Mouse (Mus musculus): Measurements from ENCODE around the gene Gm21981.

The Gm21981 gene

DNA sequence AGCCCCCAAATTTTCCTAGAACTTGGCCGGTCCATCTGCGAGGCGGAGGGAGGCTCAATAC lies at the start of gene Gm21981:
Gene Gm21981, minus strand, starts transcription at position 14 of the 61 bp plus-strand sequence.
- in situ Hi-C loops (cut with MboI; ENCODE audit: low pct_unique_long_range_greater_than_20kb in 1 of 2, low sequenced_read_pairs in 2 of 2, unreplicated experiment in 1 of 2): no loop called here

- in situ Hi-C loops (cut with MboI; ENCODE audit: low pct_unique_long_range_greater_than_20kb in 1 of 2, low sequenced_read_pairs in 2 of 2, unreplicated experiment in 1 of 2): no loop called here
These were observed 48.9 kb upstream of the Gm21981 start for GRCm38 (mm10) chr17:47742991-47743734.

- in situ Hi-C loops (cut with MboI; ENCODE audit: low pct_unique_long_range_greater_than_20kb in 1 of 2, low sequenced_read_pairs in 2 of 2, unreplicated experiment in 1 of 2): no loop called here
These were observed 45.9 kb upstream of the Gm21981 start for GRCm38 (mm10) chr17:47740186-47740585.

GRCm38 (mm10) chr17:47738879-47739798 lies 44.9 kb upstream of the Gm21981 start:
- in situ Hi-C loops (cut with MboI; ENCODE audit: low pct_unique_long_range_greater_than_20kb in 1 of 2, low sequenced_read_pairs in 2 of 2, unreplicated experiment in 1 of 2): no loop called here

DNA sequence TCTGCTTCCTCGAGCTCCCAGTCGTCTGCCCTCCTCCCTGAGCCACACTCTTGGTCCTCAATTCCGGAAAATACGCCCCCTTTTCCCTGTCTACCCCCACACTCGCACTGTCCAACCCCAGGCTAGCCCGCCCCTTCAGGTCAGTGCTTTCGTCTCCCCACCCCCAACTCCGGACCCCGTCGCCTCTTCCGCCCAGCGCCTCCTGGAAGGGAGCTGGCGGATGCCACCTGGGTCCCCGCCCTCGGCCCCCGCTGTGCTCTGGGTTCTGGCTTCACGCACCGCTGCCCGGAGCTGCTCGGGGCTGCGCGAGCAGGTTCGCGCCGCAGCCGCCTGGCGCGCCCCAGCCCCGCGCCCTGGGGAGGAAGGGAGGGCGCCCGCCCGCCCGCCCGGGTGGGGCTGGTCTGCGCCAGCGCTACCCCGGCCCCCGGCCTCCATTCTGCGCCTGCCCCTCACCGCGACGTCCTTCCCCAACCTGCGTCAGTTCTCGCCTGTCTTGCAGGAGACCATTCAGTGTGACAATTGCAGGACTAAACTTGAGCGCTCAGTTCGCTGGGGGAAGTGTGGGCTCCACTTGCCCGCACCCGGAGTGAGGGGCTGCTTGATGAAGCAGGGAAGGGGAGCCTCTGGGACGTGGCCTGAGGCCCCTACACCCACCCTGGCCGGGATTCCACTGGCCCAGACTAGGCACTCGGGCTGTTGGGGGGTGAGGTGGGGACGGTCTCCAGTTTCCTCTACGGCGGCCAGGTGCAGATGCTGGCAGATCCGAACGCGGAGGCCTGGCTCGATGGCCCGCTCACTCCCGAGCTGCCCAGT lies 44.0 kb upstream of the Gm21981 start:
- in situ Hi-C loops (cut with MboI; ENCODE audit: low pct_unique_long_range_greater_than_20kb in 1 of 2, low sequenced_read_pairs in 2 of 2, unreplicated experiment in 1 of 2): no loop called here

- in situ Hi-C loops (cut with MboI; ENCODE audit: low pct_unique_long_range_greater_than_20kb in 1 of 2, low sequenced_read_pairs in 2 of 2, unreplicated experiment in 1 of 2): no loop called here
These were observed 43.2 kb upstream of the Gm21981 start for GRCm38 (mm10) chr17:47737271-47738065.

DNA sequence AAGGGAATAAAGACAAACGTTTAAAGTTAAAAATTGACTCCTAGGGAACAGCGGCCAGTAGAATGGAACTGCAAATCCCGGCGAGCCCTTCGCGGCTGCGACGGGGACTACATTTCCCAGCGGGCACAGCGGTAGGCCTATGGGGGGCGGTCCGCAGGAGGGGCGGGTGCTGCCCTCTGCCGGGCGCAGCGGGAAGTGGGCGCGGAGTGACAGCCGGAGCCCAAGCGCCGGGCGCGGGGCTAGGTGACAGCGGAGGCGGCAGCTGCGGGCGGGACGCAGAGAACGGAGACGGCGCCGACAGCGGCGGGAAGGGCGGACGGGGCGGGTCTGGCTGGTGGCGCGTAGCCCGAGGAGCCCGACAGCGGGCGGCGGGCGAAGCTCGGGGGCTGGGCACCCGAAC lies 42.6 kb upstream of the Gm21981 start, which contains the start of gene Tfeb:
Gene Tfeb, plus strand, starts transcription at position 175 of the 400 bp plus-strand sequence.
- in situ Hi-C loops (cut with MboI; ENCODE audit: low pct_unique_long_range_greater_than_20kb in 1 of 2, low sequenced_read_pairs in 2 of 2, unreplicated experiment in 1 of 2): no loop called here

- in situ Hi-C loops (cut with MboI; ENCODE audit: low pct_unique_long_range_greater_than_20kb in 1 of 2, low sequenced_read_pairs in 2 of 2, unreplicated experiment in 1 of 2): no loop called here
These were observed 41.4 kb upstream of the Gm21981 start for GRCm38 (mm10) chr17:47735553-47736100.

DNA sequence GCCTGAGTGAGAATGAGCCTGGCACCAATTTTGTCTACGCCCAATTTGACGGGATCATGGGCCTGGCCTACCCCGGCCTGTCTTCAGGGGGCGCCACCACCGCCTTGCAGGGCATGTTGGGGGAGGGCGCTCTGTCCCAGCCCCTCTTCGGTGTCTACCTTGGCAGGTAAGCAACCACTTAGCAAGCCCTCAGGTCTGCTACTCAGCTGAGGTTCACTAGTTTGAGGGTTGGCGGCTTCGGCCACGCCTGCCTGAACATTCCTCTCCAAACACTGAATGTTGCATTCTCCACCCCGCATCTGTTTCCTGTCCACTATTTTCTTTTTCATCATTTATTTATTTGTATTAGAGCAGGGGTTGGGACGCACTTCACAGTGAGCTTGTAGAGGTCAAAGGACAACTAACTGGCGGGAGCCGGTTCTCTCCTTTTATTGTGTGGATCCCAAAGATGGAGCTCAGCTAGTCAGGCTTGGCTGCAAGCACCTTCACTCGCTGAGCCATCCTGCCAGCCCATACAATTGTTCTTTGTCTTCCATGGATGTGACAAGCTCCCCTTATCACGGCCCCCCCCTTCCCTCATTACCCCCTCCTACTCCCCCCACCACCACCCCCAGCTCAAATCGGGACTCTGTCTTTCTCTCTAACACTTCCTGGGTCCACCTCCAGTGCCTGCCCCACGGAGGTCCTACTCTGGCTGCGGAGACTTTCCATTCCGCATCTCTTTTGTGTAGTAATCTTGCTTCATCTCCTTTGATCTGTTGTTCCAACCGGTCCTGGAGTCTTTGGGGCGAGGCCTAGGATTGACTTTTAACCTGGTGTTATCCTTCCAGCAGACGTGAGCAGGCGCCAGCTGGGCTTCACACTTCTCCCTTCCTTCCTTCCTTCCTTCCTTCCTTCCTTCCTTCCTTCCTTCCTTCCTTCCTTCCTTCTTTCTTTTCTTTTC lies 36.6 kb upstream of the Gm21981 start:
- in situ Hi-C loops (cut with MboI; ENCODE audit: low pct_unique_long_range_greater_than_20kb in 1 of 2, low sequenced_read_pairs in 2 of 2, unreplicated experiment in 1 of 2): no loop called here

DNA sequence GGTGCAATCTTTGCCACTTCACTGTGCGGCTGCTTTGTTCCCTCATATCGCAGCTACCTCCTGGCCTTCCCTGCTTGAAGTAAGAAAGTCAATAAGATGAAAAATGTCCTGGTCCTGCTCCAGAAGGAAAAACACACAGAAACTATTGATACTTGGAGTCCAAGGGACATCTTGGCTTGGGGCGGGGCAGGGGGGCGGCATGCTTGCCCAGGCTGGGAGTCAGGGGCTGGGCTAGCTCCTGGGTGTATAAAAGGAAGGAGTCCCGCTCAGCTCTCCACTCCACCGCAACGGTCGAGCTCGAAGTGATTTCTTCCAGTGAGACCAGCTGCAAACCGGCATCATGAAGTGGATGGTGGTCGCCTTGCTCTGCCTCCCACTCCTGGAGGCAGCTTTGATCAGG lies 32.3 kb upstream of the Gm21981 start, which contains the start of gene Pgc:
Gene Pgc, plus strand, starts transcription at position 277 of the 400 bp plus-strand sequence.
- in situ Hi-C loops (cut with MboI; ENCODE audit: low pct_unique_long_range_greater_than_20kb in 1 of 2, low sequenced_read_pairs in 2 of 2, unreplicated experiment in 1 of 2): no loop called here

- in situ Hi-C loops (cut with MboI; ENCODE audit: low pct_unique_long_range_greater_than_20kb in 1 of 2, low sequenced_read_pairs in 2 of 2, unreplicated experiment in 1 of 2): no loop called here
These were observed 26.9 kb upstream of the Gm21981 start for GRCm38 (mm10) chr17:47721183-47721582.

- in situ Hi-C loops (cut with MboI; ENCODE audit: low pct_unique_long_range_greater_than_20kb in 1 of 2, low sequenced_read_pairs in 2 of 2, unreplicated experiment in 1 of 2): no loop called here
These were observed 20.8 kb upstream of the Gm21981 start for GRCm38 (mm10) chr17:47715037-47715436.

GRCm38 (mm10) chr17:47712889-47713571 lies 18.8 kb upstream of the Gm21981 start:
- in situ Hi-C loops (cut with MboI; ENCODE audit: low pct_unique_long_range_greater_than_20kb in 1 of 2, low sequenced_read_pairs in 2 of 2, unreplicated experiment in 1 of 2): no loop called here

DNA sequence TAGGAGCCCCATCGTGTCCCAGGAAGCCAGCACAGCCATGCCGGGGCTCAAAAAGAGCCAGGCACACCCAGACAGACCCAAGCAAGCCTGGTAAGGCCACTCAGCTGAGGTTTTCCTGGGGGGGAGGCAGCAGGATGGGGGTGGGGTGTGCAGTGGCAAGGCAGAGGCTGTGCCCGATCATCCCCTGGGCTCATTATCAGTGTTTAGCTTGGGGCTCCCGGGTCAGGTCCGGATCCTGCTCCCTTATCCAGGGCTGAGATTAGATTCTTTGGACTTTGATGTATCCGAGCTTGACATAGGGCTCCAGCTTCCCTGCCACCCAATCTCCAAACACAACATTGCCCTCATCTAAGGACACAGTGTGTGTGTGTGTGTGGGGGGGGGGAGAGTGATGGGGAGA lies 17.6 kb upstream of the Gm21981 start:
- in situ Hi-C loops (cut with MboI; ENCODE audit: low pct_unique_long_range_greater_than_20kb in 1 of 2, low sequenced_read_pairs in 2 of 2, unreplicated experiment in 1 of 2): no loop called here

DNA sequence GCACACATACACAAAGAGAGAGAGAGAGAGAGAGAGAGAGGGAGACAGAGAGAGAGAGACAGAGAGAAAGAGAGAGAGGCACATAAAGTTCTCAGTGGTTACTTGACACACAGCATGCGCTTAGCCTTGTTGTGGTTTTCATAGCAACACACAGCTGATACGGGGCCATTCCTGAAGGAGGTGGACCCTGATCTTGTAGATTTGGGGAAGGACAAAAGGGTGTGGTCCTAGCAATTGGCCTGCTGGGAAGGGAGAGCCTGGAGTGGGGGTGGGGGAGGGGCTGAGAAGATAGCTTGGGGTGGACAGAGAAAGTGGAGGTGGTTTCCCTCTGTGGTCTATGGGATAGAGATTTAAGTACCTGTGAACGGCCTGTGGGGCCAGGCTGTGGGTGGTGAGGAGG lies 15.8 kb upstream of the Gm21981 start:
- in situ Hi-C loops (cut with MboI; ENCODE audit: low pct_unique_long_range_greater_than_20kb in 1 of 2, low sequenced_read_pairs in 2 of 2, unreplicated experiment in 1 of 2): no loop called here

GRCm38 (mm10) chr17:47708972-47709371 lies 14.7 kb upstream of the Gm21981 start:
- in situ Hi-C loops (cut with MboI; ENCODE audit: low pct_unique_long_range_greater_than_20kb in 1 of 2, low sequenced_read_pairs in 2 of 2, unreplicated experiment in 1 of 2): no loop called here

GRCm38 (mm10) chr17:47707961-47708360 lies 13.7 kb upstream of the Gm21981 start:
- in situ Hi-C loops (cut with MboI; ENCODE audit: low pct_unique_long_range_greater_than_20kb in 1 of 2, low sequenced_read_pairs in 2 of 2, unreplicated experiment in 1 of 2): no loop called here

All from mouse embryonic stem cell (cell line).